Mouse (Mus musculus) G1E (cell line): ENCODE results near the gene Ifitm10. TPM values are rescaled to one million over a fixed set of nuclear protein-coding genes. Genes with fewer than 3 reads are reported as not detected.

Source experiments
- ATAC-seq: 2 replicates; pipeline ENCODE4 v1.8.0; 2016; ENCODE audit warnings: mild to moderate bottlenecking; ENCODE audit not compliant: insufficient number of reproducible peaks, poor library complexity, low FRiP score, severe bottlenecking; ENCODE audit errors: extremely low read depth
- DNase-seq: peaks from one replicate; pipeline ENCODE4 v3.0.0; 2012; ENCODE audit warnings: low spot score
- H3K27me3 ChIP-seq: 2 replicates; pipeline ENCODE4 v1.6.1; 2012; ENCODE audit warnings: mild to moderate bottlenecking, low read length, inconsistent platforms; ENCODE audit not compliant: insufficient read depth
- H3K36me3 ChIP-seq: replicated peaks from 2 replicates; pipeline ENCODE3; 2012; ENCODE audit warnings: mild to moderate bottlenecking, inconsistent platforms
- H3K4me1 ChIP-seq: 2 replicates; pipeline ENCODE4 v1.6.1; 2012; ENCODE audit warnings: low read depth, low read length, inconsistent platforms, mixed read lengths; ENCODE audit not compliant: insufficient read depth
- H3K4me3 ChIP-seq: 2 replicates; pipeline ENCODE4 v1.5.1; 2012; ENCODE audit warnings: low read depth, mild to moderate bottlenecking, inconsistent platforms, low read length, moderate library complexity, mixed read lengths
- H3K9me3 ChIP-seq: replicated peaks from 2 replicates; pipeline ENCODE4 v1.6.1; 2012; ENCODE audit warnings: inconsistent platforms
- CTCF ChIP-seq: IDR thresholded peaks from 2 replicates; pipeline ENCODE4 v1.5.1; 2012; ENCODE audit warnings: low read depth, low read length, inconsistent platforms, mixed read lengths
- GATA1 ChIP-seq: IDR thresholded peaks from 2 replicates; pipeline ENCODE4 v1.6.1; 2012; ENCODE audit warnings: borderline replicate concordance, low read length, inconsistent platforms, mixed read lengths
- GATA2 ChIP-seq: IDR thresholded peaks from 2 replicates; pipeline ENCODE4 v1.6.1; 2012; ENCODE audit warnings: low read depth, low read length, inconsistent platforms, borderline replicate concordance
- POLR2AphosphoS5 ChIP-seq: IDR thresholded peaks from 2 replicates; pipeline ENCODE4 v1.6.1; 2012; ENCODE audit warnings: low read depth, low read length, inconsistent platforms; ENCODE audit not compliant: insufficient replicate concordance
- TAL1 ChIP-seq: conservative IDR thresholded peaks from 2 replicates; pipeline ENCODE4 v1.6.1; 2012; ENCODE audit warnings: low read depth, low read length, inconsistent platforms, mixed read lengths
- polyA plus RNA-seq: library from polyadenylated mRNA; stranded (reverse); fragments of >175 nt; gene quantifications from 2 replicates; pipeline ENCODE4 v1.2.3, GENCODE M21; 2012
- total RNA-seq, 2 experiments: library from RNA; stranded (forward) in 1 of 2; stranded (reverse) in 1 of 2; fragments of 200-1000 nt in 1 of 2; fragments of >200 nt in 1 of 2; fragmentation: Nextera tagmentation in 1 of 2; gene quantifications; 2 replicates each; pipeline ENCODE4 v1.2.3; 2014 to 2017

Ifitm10 gene
- total and polyA plus RNA-seq, 3 experiments = 0.33 to 0.93 TPM; not detected in 1

DNA sequence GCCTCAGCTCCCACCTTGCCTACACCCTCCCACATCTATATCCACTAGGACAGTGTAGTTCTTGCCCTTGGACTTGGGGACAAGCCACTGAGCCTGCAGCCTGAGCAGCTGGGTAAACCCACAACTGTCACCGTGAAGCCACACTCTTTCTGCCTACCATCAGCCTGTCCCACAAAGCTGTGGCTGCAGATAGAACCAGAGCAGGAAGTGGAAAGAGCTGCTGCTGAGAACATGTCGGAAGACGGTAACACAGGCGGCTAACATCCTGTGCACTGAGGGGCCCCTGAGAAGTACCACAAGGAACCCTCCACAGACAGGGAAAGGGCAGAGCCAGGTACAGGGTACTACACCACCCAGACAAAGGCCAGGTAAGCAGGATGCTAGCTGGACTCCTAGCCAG is 7.6 kb upstream of the Ifitm10 start:
- no peaks in the 10 kb centered on the region for H3K27me3 ChIP-seq
- no peak overlapping the region; the same call in 1 of the 2 replicates for H3K4me3 ChIP-seq
- H3K9me3 ChIP-seq = no peaks in the 10 kb centered on the region
- peaks cover 99% of the 10 kb centered on the region for H3K36me3 ChIP-seq
- ATAC-seq (0 out of 2 replicates have a peak, but pooled peaks have one; percentile 4), DNase-seq (no peak)
- peaks cover 100% of the 10 kb centered on the region for H3K4me1 ChIP-seq
- TF ChIP-seq TAL1 = peak; percentile 26; the same call in 1 of the 2 replicates
- TF ChIP-seq CTCF = no peak

GRCm38 (mm10) chr7:142379186-142379585 is 5.6 kb upstream of the Ifitm10 start:
- no peak for TF ChIP-seq GATA2
- 0 out of 2 replicates have a peak, but pooled peaks have one; percentile 11 for TF ChIP-seq POLR2AphosphoS5
- no peak for TF ChIP-seq GATA1
- TF ChIP-seq TAL1 = no peak
- no peak for TF ChIP-seq CTCF
- H3K36me3 ChIP-seq = peaks cover 99% of the 10 kb centered on the region
- H3K27me3 ChIP-seq = no peaks in the 10 kb centered on the region; the same call in 1 of the 2 replicates
- H3K9me3 ChIP-seq = no peaks in the 10 kb centered on the region
- DNase-seq = no peak
- no peak for ATAC-seq
- H3K4me3 ChIP-seq = peak overlapping the region; percentile 38; the same call in 1 of the 2 replicates
- H3K4me1 ChIP-seq = peaks cover 96% of the 10 kb centered on the region

GRCm38 (mm10) chr7:142377233-142377925 is 3.8 kb upstream of the Ifitm10 start:
- Histone ChIP-seq H3K4me3 (peak overlapping the region; percentile 60; the same call in 1 of the 2 replicates), H3K27me3 (peaks cover 4% of the 10 kb centered on the region), H3K4me1 (peaks cover 93% of the 10 kb centered on the region), H3K9me3 (no peaks in the 10 kb centered on the region), H3K36me3 (peaks cover 85% of the 10 kb centered on the region)
- ATAC-seq (peak; percentile 71), DNase-seq (peak; percentile 76)
- TF ChIP-seq GATA1 = no peak
- TF ChIP-seq TAL1 = peak; percentile 96

DNA sequence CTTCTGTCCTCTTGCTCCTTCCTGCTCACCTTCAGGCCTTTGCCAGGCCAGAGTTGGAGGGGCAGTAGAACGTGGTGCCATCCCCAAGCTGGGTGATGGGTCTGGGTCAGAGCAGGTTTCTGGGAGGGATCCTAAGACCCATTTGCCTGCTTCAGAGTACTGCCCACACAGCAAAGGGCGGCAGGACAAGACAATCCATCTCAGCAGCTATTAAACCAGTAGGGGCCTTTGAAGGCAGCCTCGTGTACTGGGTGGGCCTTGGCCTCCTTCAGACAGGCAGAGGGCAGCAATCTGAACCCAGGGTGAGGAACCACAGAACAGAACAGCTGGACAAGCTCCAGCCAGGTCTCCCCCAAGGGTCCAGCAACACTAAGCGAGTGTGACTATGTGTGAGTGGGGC is 2.5 kb upstream of the Ifitm10 start:
- ATAC-seq (no peak), DNase-seq (no peak)
- Histone ChIP-seq H3K36me3 (peaks cover 72% of the 10 kb centered on the region), H3K4me3 (peak overlapping the region; percentile 60; the same call in 1 of the 2 replicates), H3K9me3 (no peaks in the 10 kb centered on the region), H3K4me1 (peaks cover 92% of the 10 kb centered on the region), H3K27me3 (peaks cover 17% of the 10 kb centered on the region)
- TF ChIP-seq GATA2 = no peak
- TF ChIP-seq CTCF = no peak
- no peak for TF ChIP-seq POLR2AphosphoS5
- TF ChIP-seq TAL1 = no peak
- TF ChIP-seq GATA1 = no peak

DNA sequence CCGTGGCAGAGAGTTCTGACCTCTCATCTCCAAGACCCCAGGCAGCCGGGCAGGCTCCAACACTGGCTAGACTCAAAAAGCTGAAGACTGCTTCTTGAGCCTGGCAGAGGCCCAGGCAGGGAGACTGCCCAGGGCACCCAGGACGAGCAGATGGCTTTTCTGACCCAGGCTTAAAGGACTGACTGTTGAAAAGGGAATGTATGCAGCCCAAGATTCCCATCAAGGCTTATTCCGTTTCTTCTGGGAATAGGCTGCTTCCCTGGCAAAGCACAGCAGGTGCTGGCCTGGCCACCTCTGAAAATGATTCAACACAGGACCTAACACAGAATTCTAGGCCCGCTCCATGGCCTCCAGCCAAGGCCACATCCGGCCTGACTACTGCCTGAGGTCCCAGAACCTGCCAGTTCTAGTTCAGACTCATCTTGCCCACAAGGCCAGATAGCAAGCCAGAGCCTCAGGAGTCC is 1.7 kb upstream of the Ifitm10 start:
- no peak overlapping the region for H3K4me3 ChIP-seq
- ATAC-seq (no peak), DNase-seq (no peak)
- TF ChIP-seq GATA2 (no peak), GATA1 (no peak), TAL1 (no peak)
- peaks cover 64% of the 10 kb centered on the region for H3K36me3 ChIP-seq
- no peaks in the 10 kb centered on the region for H3K9me3 ChIP-seq
- H3K27me3 ChIP-seq = peaks cover 23% of the 10 kb centered on the region
- peaks cover 90% of the 10 kb centered on the region for H3K4me1 ChIP-seq

DNA sequence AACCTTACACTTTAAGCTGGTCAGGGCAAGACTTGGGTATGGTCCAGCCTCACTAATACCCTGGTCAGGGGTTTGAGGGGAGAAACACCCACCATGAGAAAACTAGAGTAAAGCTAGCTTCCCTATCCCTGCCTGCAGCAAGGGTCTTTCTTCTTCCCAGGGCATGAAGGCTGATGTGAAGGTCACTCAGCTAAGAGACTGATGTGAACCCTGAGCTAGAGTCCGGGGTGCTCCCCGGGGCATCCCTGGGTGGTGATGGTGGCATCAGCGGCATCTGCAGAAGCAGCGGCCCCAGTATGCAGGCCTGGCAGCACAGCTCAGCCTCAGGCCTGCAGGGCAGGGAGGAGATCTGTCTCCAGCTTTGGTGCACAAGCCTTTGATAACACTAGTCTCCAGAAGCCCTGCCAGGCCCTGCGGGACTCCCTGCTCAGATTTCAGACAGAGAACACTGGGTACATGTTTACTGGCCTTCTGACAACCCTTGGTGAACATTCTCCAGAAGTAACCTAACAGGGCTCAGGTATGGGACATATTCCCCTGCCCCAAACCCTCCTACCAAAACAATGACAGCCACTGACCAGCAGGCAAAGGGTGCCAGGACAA is 961 bp upstream of the Ifitm10 start:
- Histone ChIP-seq H3K9me3 (no peaks in the 10 kb centered on the region), H3K4me1 (peaks cover 89% of the 10 kb centered on the region), H3K36me3 (peaks cover 56% of the 10 kb centered on the region), H3K4me3 (no peak overlapping the region), H3K27me3 (peaks cover 31% of the 10 kb centered on the region)
- no peak for ATAC-seq
- no peak for DNase-seq
- no peak for TF ChIP-seq GATA1
- no peak for TF ChIP-seq CTCF
- TF ChIP-seq POLR2AphosphoS5 = no peak
- TF ChIP-seq GATA2 = no peak
- no peak for TF ChIP-seq TAL1
